Mouse (Mus musculus) testis, adult 2 months (tissue): ENCODE measurements around the gene Trim59.

Experiments used
- CTCF ChIP-seq: fragments of 200-500 bp; IDR thresholded peaks from 2 replicates; pipeline ENCODE4 v1.5.1; 2012; ENCODE audit warnings: low read depth, mild to moderate bottlenecking, inconsistent platforms, low read length, moderate library complexity; ENCODE audit not compliant: control insufficient read depth, insufficient read depth, insufficient replicate concordance
- POLR2A ChIP-seq: fragments of 200-500 bp; IDR thresholded peaks from 2 replicates; pipeline ENCODE4 v1.6.1; 2012; ENCODE audit warnings: low read depth, mild to moderate bottlenecking, inconsistent platforms, low read length, moderate library complexity; ENCODE audit not compliant: control insufficient read depth

DNA sequence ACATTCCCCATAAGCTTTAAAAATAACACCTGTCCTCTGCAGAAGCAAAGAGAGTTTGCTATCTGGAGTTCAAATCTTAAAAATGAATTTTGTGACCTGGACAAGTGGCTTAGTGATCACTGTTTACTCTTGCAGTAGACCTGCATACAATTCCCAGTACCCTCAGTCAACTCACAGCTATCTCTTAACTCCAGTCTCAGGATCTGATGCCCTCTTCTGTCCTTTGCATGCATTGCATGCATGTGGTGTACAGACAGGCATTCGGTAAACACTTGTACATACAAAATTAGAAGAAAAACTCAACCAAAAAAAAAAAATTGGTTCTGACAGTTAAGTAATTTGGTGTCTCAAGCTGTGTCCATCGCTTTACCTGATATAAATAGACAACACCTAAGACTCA lies 24.3 kb downstream of the Trim59 start:
- TF ChIP-seq CTCF (no peak), POLR2A (no peak)
